Mouse (Mus musculus): ENCODE data around the gene Lect2. TPM values are rescaled to one million over a fixed set of nuclear protein-coding genes. Genes with fewer than 3 reads are reported as not detected.

The Lect2 gene
- polyA plus RNA-seq, 1 experiment from 2014 or later = not detected

DNA sequence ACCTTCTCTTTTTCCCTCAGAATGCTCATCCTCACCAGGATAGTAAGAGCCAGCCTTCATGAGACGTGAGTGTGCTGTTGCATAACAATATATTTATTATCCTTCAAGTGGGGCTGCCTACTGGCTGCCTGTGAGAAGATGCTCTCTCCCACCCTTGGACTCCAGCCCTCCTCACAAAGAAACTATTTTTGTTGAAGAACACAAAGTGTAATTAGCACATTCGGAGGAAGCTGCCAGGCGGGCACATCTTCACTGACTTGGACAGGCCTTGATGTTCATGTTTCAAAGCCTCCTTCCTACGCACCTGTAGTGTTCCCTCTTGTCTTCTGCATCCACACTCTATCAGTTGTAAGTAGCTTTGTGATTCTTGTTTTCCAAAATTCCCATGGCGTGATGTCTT is 32.1 kb upstream of the Lect2 start:
- 74% methylated on average over 5 of the region's 5 CpGs for WGBS
- H3K36me3 ChIP-seq = no peaks in the 10 kb centered on the region
- ATAC-seq = no peak
- no peak overlapping the region for H3K4me3 ChIP-seq (replicated peaks)
- H3K4me1 ChIP-seq (replicated peaks) = peaks cover 23% of the 10 kb centered on the region
- no peak overlapping the region for H3K27ac ChIP-seq
- H3K4me2 ChIP-seq (replicated peaks) = no peak overlapping the region
- no peaks in the 10 kb centered on the region for H3K9me3 ChIP-seq
- H3K27me3 ChIP-seq = no peaks in the 10 kb centered on the region
- no peak overlapping the region for H3K9ac ChIP-seq (replicated peaks)

DNA sequence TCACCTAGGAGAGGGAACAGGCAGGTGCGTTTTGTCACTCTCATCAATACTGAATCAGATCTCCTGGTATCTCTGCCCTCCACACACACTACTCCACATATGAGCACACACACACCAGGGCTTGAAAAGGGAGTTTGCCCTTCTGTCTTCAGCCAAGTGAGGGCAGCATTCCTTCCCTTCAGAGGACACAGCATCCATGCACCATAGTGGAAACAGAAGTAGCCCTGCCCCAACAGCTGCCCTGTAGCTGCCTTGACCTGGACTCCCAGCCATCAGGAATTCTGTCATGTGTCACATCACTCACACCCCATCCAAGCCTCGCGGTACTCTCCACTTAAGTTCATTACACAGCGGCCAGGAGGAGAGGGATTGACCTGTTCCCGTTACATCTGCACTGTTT is 29.8 kb upstream of the Lect2 start:
- H3K4me3 ChIP-seq (replicated peaks) = no peak overlapping the region
- no peak overlapping the region for H3K27ac ChIP-seq
- no peak overlapping the region for H3K9ac ChIP-seq (replicated peaks)
- no peaks in the 10 kb centered on the region for H3K9me3 ChIP-seq
- no peak for ATAC-seq
- no peak overlapping the region for H3K4me2 ChIP-seq (replicated peaks)
- no peaks in the 10 kb centered on the region for H3K36me3 ChIP-seq
- H3K4me1 ChIP-seq (replicated peaks) = peaks cover 21% of the 10 kb centered on the region
- H3K27me3 ChIP-seq = no peaks in the 10 kb centered on the region
- WGBS = 76% methylated on average over 5 of the region's 5 CpGs

- H3K4me3 ChIP-seq (replicated peaks) = no peak overlapping the region
- no peaks in the 10 kb centered on the region for H3K36me3 ChIP-seq
- H3K9ac ChIP-seq (replicated peaks) = no peak overlapping the region
- ATAC-seq = no peak
- 0 out of 2 replicates have a peak, but pooled peaks cover under 1% of the 10 kb centered on the region for H3K4me1 ChIP-seq (replicated peaks)
- H3K4me2 ChIP-seq (replicated peaks) = no peak overlapping the region
- WGBS = 68% methylated on average over 12 of the region's 12 CpGs
- peaks cover 3% of the 10 kb centered on the region; the same call in 1 of the 2 replicates for H3K27me3 ChIP-seq
- H3K9me3 ChIP-seq = no peaks in the 10 kb centered on the region
- no peak overlapping the region for H3K27ac ChIP-seq
These were observed 27.5 kb upstream of the Lect2 start for GRCm38 (mm10) chr13:56575701-56576321.

DNA sequence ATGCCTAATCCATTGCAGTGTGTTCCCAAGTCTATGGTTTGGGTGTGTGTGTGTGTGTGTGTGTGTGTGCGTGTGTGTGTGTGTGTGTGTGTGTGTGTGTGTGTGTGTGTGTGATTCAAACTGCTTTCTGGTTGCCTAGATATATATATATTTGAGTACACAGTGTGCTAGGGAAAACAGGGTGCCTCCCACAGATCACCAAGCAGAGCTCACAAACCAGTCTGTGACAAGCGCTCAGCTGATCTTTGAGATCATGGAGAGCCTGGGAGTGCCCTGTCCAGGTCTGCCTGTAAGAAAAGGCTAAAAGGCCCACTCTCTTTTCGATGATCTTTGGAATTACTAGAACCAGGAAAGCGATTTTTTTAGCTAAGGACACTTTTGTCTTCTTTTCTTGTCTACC is 26.8 kb upstream of the Lect2 start:
- 81% methylated on average over 3 of the region's 4 CpGs for whole genome bisulfite sequencing
- Histone ChIP-seq H3K9ac (replicated peaks) (no peak overlapping the region), H3K27ac (no peak overlapping the region), H3K4me2 (replicated peaks) (no peak overlapping the region), H3K27me3 (peaks cover 3% of the 10 kb centered on the region; the same call in 1 of the 2 replicates), H3K36me3 (no peaks in the 10 kb centered on the region), H3K4me1 (replicated peaks) (no peaks in the 10 kb centered on the region), H3K4me3 (replicated peaks) (no peak overlapping the region), H3K9me3 (no peaks in the 10 kb centered on the region)
- ATAC-seq = no peak

- Histone ChIP-seq H3K9me3 (no peaks in the 10 kb centered on the region), H3K27ac (no peak overlapping the region), H3K4me3 (replicated peaks) (no peak overlapping the region), H3K4me1 (replicated peaks) (no peaks in the 10 kb centered on the region), H3K9ac (replicated peaks) (no peak overlapping the region), H3K36me3 (no peaks in the 10 kb centered on the region), H3K27me3 (peaks cover 3% of the 10 kb centered on the region; the same call in 1 of the 2 replicates), H3K4me2 (replicated peaks) (no peak overlapping the region)
- ATAC-seq = no peak
- WGBS = 95% methylated on average over 8 of the region's 8 CpGs
These were observed 23.3 kb upstream of the Lect2 start for GRCm38 (mm10) chr13:56571645-56572044.

DNA sequence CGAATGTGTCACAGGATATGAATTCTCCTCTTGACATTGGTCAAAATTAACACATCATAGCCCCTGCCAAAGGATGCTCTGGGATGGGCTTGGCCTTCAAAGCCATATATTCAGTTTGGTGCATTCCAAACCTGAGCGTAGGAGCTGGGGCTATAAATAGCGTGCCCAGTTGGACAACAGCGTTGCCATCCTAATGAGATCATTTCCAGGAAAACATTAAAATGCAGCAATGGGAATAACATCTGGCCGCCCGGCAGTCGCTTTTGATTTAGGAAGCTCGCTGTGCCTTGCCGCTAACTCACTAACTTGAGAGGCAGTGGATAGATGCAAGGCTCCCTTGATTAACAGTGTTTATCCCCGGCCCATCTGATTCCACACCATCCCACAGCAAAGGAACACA is 18.0 kb upstream of the Lect2 start:
- H3K27me3 ChIP-seq = 0 out of 2 replicates have a peak, but pooled peaks cover 3% of the 10 kb centered on the region
- WGBS = 67% methylated on average over 10 of the region's 10 CpGs
- H3K4me2 ChIP-seq (replicated peaks) = no peak overlapping the region

GRCm38 (mm10) chr13:56563075-56563474 is 14.8 kb upstream of the Lect2 start:
- no peak overlapping the region for H3K9ac ChIP-seq (replicated peaks)
- no peak for ATAC-seq
- H3K4me1 ChIP-seq (replicated peaks) = peaks cover 3% of the 10 kb centered on the region; the same call in 1 of the 2 replicates
- no peaks in the 10 kb centered on the region for H3K9me3 ChIP-seq
- H3K4me3 ChIP-seq (replicated peaks) = no peak overlapping the region
- H3K27ac ChIP-seq = no peak overlapping the region
- 41% methylated on average over 6 of the region's 6 CpGs for WGBS
- H3K27me3 ChIP-seq = 0 out of 2 replicates have a peak, but pooled peaks cover 13% of the 10 kb centered on the region
- no peak overlapping the region for H3K4me2 ChIP-seq (replicated peaks)
- no peaks in the 10 kb centered on the region for H3K36me3 ChIP-seq

More for the DNA sequence above, 18.0 kb upstream of the Lect2 start:
- Histone ChIP-seq H3K9me3 (no peaks in the 10 kb centered on the region), H3K4me3 (replicated peaks) (no peak overlapping the region), H3K4me1 (replicated peaks) (peaks cover 3% of the 10 kb centered on the region; the same call in 1 of the 2 replicates), H3K36me3 (no peaks in the 10 kb centered on the region), H3K9ac (replicated peaks) (no peak overlapping the region), H3K27ac (no peak overlapping the region)
- ATAC-seq = no peak

DNA sequence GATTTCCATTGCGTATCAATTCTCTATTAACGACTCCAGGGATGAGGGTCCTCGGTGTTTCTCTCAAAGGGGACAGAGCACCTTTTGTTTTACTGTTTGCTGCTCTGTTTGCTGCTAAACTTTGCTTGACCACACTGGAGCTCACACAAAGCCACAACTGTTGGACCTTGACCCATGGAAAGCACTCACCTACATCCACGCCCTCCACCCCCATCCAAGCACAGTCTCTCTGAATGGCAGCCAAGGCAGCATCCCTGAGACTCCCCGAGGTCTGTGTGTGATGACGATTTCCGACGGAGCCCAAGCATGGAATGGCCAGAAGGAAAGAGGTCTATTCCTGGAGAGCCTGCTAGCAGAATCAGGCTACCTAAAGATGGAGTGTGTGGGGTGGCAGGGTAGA is 12.8 kb upstream of the Lect2 start:
- 0 out of 2 replicates have a peak, but pooled peaks cover 13% of the 10 kb centered on the region for H3K27me3 ChIP-seq
- no peak overlapping the region for H3K9ac ChIP-seq (replicated peaks)
- no peak for ATAC-seq
- H3K36me3 ChIP-seq = no peaks in the 10 kb centered on the region
- no peaks in the 10 kb centered on the region for H3K9me3 ChIP-seq
- H3K4me1 ChIP-seq (replicated peaks) = no peaks in the 10 kb centered on the region
- no peak overlapping the region for H3K27ac ChIP-seq
- no peak overlapping the region for H3K4me3 ChIP-seq (replicated peaks)
- H3K4me2 ChIP-seq (replicated peaks) = no peak overlapping the region
- WGBS = 81% methylated on average over 8 of the region's 8 CpGs

- H3K4me3 ChIP-seq (replicated peaks) = no peak overlapping the region
- peaks cover 2% of the 10 kb centered on the region; the same call in 1 of the 2 replicates for H3K4me1 ChIP-seq (replicated peaks)
- H3K36me3 ChIP-seq = no peaks in the 10 kb centered on the region
- H3K4me2 ChIP-seq (replicated peaks) = no peak overlapping the region
- no peaks in the 10 kb centered on the region for H3K9me3 ChIP-seq
- H3K27me3 ChIP-seq = 0 out of 2 replicates have a peak, but pooled peaks cover 10% of the 10 kb centered on the region
- no peak overlapping the region for H3K9ac ChIP-seq (replicated peaks)
- no peak overlapping the region for H3K27ac ChIP-seq
- ATAC-seq = no peak
- 79% methylated on average over 6 of the region's 6 CpGs for WGBS
These were observed 11.6 kb upstream of the Lect2 start for GRCm38 (mm10) chr13:56559841-56560370.

GRCm38 (mm10) chr13:56558811-56559210 is 10.5 kb upstream of the Lect2 start:
- WGBS = 44% methylated on average over 3 of the region's 3 CpGs
- no peaks in the 10 kb centered on the region for H3K36me3 ChIP-seq
- no peak overlapping the region for H3K27ac ChIP-seq
- no peak overlapping the region for H3K9ac ChIP-seq (replicated peaks)
- no peaks in the 10 kb centered on the region for H3K9me3 ChIP-seq
- ATAC-seq = no peak
- H3K4me1 ChIP-seq (replicated peaks) = peaks cover 13% of the 10 kb centered on the region
- H3K4me3 ChIP-seq (replicated peaks) = no peak overlapping the region
- H3K27me3 ChIP-seq = 0 out of 2 replicates have a peak, but pooled peaks cover 10% of the 10 kb centered on the region
- H3K4me2 ChIP-seq (replicated peaks) = no peak overlapping the region

- Histone ChIP-seq H3K9ac (replicated peaks) (no peak overlapping the region), H3K4me1 (replicated peaks) (peaks cover 13% of the 10 kb centered on the region), H3K9me3 (no peaks in the 10 kb centered on the region), H3K27me3 (0 out of 2 replicates have a peak, but pooled peaks cover 10% of the 10 kb centered on the region), H3K4me2 (replicated peaks) (no peak overlapping the region), H3K27ac (no peak overlapping the region), H3K4me3 (replicated peaks) (no peak overlapping the region), H3K36me3 (no peaks in the 10 kb centered on the region)
- WGBS = 85% methylated on average over 3 of the region's 3 CpGs
- ATAC-seq = no peak
These were observed 8.4 kb upstream of the Lect2 start for GRCm38 (mm10) chr13:56556701-56557100.

- Histone ChIP-seq H3K27me3 (0 out of 2 replicates have a peak, but pooled peaks cover 10% of the 10 kb centered on the region), H3K9me3 (no peaks in the 10 kb centered on the region), H3K27ac (no peak overlapping the region), H3K36me3 (no peaks in the 10 kb centered on the region), H3K4me2 (replicated peaks) (no peak overlapping the region), H3K4me3 (replicated peaks) (no peak overlapping the region), H3K9ac (replicated peaks) (no peak overlapping the region), H3K4me1 (replicated peaks) (peaks cover 13% of the 10 kb centered on the region)
- ATAC-seq = no peak
- 3% methylated on average over 1 of the region's 1 CpGs for WGBS
These were observed 7.7 kb upstream of the Lect2 start for GRCm38 (mm10) chr13:56555957-56556356.

Data from midbrain, embryonic 13.5 days (tissue).